Mouse (Mus musculus) lung, embryonic 15.5 days (tissue): ENCODE data around the gene Rpgr. TPM values are rescaled to one million over a fixed set of nuclear protein-coding genes. Genes with fewer than 3 reads are reported as not detected.

Experiments
- ATAC-seq: fragments of 200-750 bp; cut with Nextera tagmentation; 2 replicates; pipeline ENCODE4 v1.8.0; 2017; ENCODE audit warnings: moderate number of reproducible peaks, borderline replicate concordance; ENCODE audit not compliant: low FRiP score, low TSS enrichment; ENCODE audit errors: extremely low read depth
- H3K27ac ChIP-seq: fragments of 300-500 bp; sonication (generic); 2 replicates; pipeline ENCODE4 v1.5.1; 2015; ENCODE audit warnings: moderate library complexity, mild to moderate bottlenecking, inconsistent platforms
- H3K27me3 ChIP-seq: fragments of 300-500 bp; sonication (generic); 2 replicates; pipeline ENCODE4 v1.6.1; 2015; ENCODE audit warnings: inconsistent platforms
- H3K36me3 ChIP-seq: fragments of 300-500 bp; sonication (generic); 2 replicates; pipeline ENCODE4 v1.6.1; 2015; ENCODE audit warnings: inconsistent platforms
- H3K4me1 ChIP-seq: fragments of 300-500 bp; sonication (generic); 2 replicates; pipeline ENCODE4 v1.6.1; 2015; ENCODE audit warnings: inconsistent platforms
- H3K4me2 ChIP-seq: fragments of 300-500 bp; sonication (generic); 2 replicates; pipeline ENCODE4 v1.6.1; 2015; ENCODE audit warnings: inconsistent platforms, mild to moderate bottlenecking, moderate library complexity
- H3K4me3 ChIP-seq: fragments of 300-500 bp; sonication (generic); 2 replicates; pipeline ENCODE4 v1.5.1; 2015; ENCODE audit warnings: mild to moderate bottlenecking, inconsistent platforms
- H3K9ac ChIP-seq: fragments of 300-500 bp; sonication (generic); 2 replicates; pipeline ENCODE4 v1.6.1; 2015; ENCODE audit warnings: inconsistent platforms
- H3K9me3 ChIP-seq: fragments of 300-500 bp; sonication (generic); 2 replicates; pipeline ENCODE4 v1.6.1; 2016; ENCODE audit warnings: inconsistent platforms
- WGBS: fragments of 180-500 bp; shearing (Covaris S2); methylation state at CpG from one replicate; pipeline ENCODE4 v1.1.7; 2015; 5-methylcytosine and 5-hydroxymethylcytosine counted together
- polyA plus RNA-seq: library from polyadenylated mRNA; unstranded; fragments of >200 nt; fragmentation: Nextera tagmentation; extraction: Ambion mirVana; gene quantifications from 2 replicates; pipeline ENCODE4 v1.2.1, GENCODE M21; 2015

The Rpgr gene
- polyA plus RNA-seq, 1 experiment from 2014 or later, result 17.3 TPM

- H3K27ac ChIP-seq, result no peak overlapping the region
- no peaks in the 10 kb centered on the region for H3K27me3 ChIP-seq
- H3K9ac ChIP-seq, result no peak overlapping the region
- H3K4me3 ChIP-seq, result no peak overlapping the region
- H3K36me3 ChIP-seq, result no peaks in the 10 kb centered on the region
- WGBS, result 21% methylated on average over 2 of the region's 2 CpGs
- H3K9me3 ChIP-seq, result no peaks in the 10 kb centered on the region
- H3K4me1 ChIP-seq, result no peaks in the 10 kb centered on the region
- ATAC-seq, result no peak
- no peak overlapping the region for H3K4me2 ChIP-seq
These were observed 15.4 kb downstream of the Rpgr start for GRCm38 (mm10) chrX:10201289-10201688.

- ATAC-seq, result no peak
- Histone ChIP-seq H3K4me3 (no peak overlapping the region), H3K4me2 (no peak overlapping the region), H3K4me1 (no peaks in the 10 kb centered on the region), H3K9ac (no peak overlapping the region), H3K27me3 (no peaks in the 10 kb centered on the region), H3K27ac (no peak overlapping the region), H3K36me3 (no peaks in the 10 kb centered on the region), H3K9me3 (no peaks in the 10 kb centered on the region)
- whole genome bisulfite sequencing, result 61% methylated on average over 3 of the region's 3 CpGs
These were observed 64.3 kb downstream of the Rpgr start for GRCm38 (mm10) chrX:10152390-10152789.

DNA sequence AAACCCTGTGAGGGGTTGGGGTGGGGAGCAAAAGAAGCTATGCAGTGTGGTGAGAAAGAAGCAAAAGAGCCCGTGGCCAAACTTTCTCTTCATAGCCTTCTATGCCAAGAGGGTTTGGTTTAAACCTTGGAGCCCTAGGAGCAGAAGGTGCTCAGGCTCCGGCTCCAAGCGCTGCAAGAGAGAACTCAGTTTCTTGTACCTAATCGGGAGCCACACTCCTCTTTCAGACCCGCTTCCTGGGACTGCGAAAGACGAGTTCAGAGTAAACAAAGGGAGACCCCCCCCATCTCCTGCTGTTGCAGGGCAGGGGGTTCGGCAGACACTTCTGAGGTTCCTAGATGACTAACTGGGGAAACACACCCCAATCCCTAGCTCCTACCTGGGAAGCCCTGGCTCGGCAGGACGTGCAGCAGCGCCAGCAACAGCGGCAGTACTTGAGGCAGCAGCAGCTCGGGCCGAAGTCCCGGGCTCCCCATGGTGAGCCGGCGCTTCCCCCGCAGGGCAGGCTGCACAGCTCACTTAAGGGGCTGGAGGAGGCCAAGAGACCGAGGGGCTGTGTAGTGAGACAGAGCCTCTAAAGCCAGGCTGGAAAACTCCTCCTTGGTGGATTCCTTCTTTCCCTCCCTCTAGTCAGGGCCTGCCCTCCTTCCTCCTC lies 99.5 kb downstream of the Rpgr start, which contains the start of gene Srpx:
Srpx (minus strand) TSS at position 645 of the 655 bp plus-strand sequence.
- Histone ChIP-seq H3K9me3 (no peaks in the 10 kb centered on the region), H3K27me3 (no peaks in the 10 kb centered on the region), H3K4me1 (no peaks in the 10 kb centered on the region), H3K36me3 (no peaks in the 10 kb centered on the region), H3K4me2 (peak within 1 kb of the TSS; percentile 57), H3K4me3 (peak within 1 kb of the TSS; percentile 40), H3K27ac (peak within 1 kb of the TSS; percentile 10; the same call in 1 of the 2 replicates), H3K9ac (peak within 1 kb of the TSS; percentile 24; the same call in 1 of the 2 replicates)
- 11% methylated on average over 19 of the region's 19 CpGs for WGBS
- ATAC-seq, result peak; percentile 65

DNA sequence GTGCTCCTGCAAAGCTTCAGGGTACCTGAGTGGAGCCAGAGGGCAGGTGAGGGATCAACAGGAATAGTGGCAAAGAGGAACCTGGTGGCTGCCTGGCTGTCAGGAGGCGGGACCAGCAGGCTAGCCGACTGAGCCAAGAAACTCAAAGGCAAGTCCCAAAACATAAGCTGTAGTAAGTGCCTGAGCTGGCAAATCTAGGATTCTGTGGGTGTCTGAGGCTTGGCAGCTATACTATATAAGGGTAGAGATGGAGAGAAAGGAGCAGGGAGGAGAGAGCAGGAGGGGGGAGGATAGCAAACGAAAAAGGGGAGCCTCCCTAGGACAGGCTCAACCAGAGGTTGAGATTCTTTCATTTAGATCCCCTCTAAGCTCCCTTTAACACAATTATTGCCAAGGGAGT lies 100.9 kb downstream of the Rpgr start:
- WGBS, result 52% methylated on average over 3 of the region's 3 CpGs
- Histone ChIP-seq H3K9me3 (no peaks in the 10 kb centered on the region), H3K36me3 (no peaks in the 10 kb centered on the region), H3K4me3 (no peak overlapping the region), H3K9ac (no peak overlapping the region), H3K27me3 (no peaks in the 10 kb centered on the region), H3K27ac (no peak overlapping the region), H3K4me1 (no peaks in the 10 kb centered on the region), H3K4me2 (no peak overlapping the region)
- ATAC-seq, result no peak

GRCm38 (mm10) chrX:10110736-10111135 lies 106.0 kb downstream of the Rpgr start:
- H3K4me1 ChIP-seq, result no peaks in the 10 kb centered on the region
- no peak for ATAC-seq
- no peaks in the 10 kb centered on the region for H3K27me3 ChIP-seq
- no peaks in the 10 kb centered on the region for H3K36me3 ChIP-seq
- H3K27ac ChIP-seq, result no peak overlapping the region
- H3K4me3 ChIP-seq, result no peak overlapping the region
- no peak overlapping the region for H3K9ac ChIP-seq
- H3K4me2 ChIP-seq, result no peak overlapping the region
- WGBS, result 64% methylated on average over 1 of the region's 1 CpGs
- H3K9me3 ChIP-seq, result no peaks in the 10 kb centered on the region

- WGBS, result 48% methylated on average over 4 of the region's 4 CpGs
- Histone ChIP-seq H3K36me3 (no peaks in the 10 kb centered on the region), H3K9me3 (no peaks in the 10 kb centered on the region), H3K4me3 (no peak overlapping the region), H3K27ac (no peak overlapping the region), H3K4me1 (no peaks in the 10 kb centered on the region), H3K27me3 (no peaks in the 10 kb centered on the region), H3K9ac (no peak overlapping the region), H3K4me2 (no peak overlapping the region)
- no peak for ATAC-seq
These were observed 108.2 kb downstream of the Rpgr start for GRCm38 (mm10) chrX:10108558-10108957.

DNA sequence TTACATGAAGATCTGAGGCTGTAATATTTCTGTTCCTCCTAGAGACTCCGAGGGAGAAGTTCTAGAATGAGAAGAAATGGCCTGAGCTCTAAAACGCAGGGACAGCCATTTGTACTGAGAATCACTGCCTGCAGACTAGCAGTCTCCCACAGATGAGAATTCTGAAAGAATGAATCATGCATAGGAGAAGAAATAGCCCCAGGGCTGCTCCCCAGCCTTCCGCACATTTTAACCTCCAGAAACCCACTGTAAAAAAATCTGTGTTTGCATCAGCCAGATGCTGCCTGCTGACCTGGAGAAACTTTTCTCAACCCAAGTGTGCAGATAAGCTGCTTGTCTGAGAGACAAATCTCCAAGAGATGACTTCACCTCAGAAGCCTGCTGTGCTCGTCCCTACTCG lies 111.2 kb downstream of the Rpgr start:
- Histone ChIP-seq H3K9ac (no peak overlapping the region), H3K36me3 (no peaks in the 10 kb centered on the region), H3K4me1 (no peaks in the 10 kb centered on the region), H3K9me3 (no peaks in the 10 kb centered on the region), H3K4me3 (no peak overlapping the region), H3K4me2 (no peak overlapping the region), H3K27ac (no peak overlapping the region), H3K27me3 (no peaks in the 10 kb centered on the region)
- WGBS, result 60% methylated on average over 5 of the region's 5 CpGs
- ATAC-seq, result no peak

GRCm38 (mm10) chrX:10102739-10103138 lies 114.0 kb downstream of the Rpgr start:
- WGBS, result 60% methylated on average over 1 of the region's 1 CpGs
- no peaks in the 10 kb centered on the region for H3K9me3 ChIP-seq

GRCm38 (mm10) chrX:10095797-10096196 lies 120.9 kb downstream of the Rpgr start:
- Histone ChIP-seq H3K4me1 (no peaks in the 10 kb centered on the region), H3K27me3 (no peaks in the 10 kb centered on the region)

More at GRCm38 (mm10) chrX:10102739-10103138, 114.0 kb downstream of the Rpgr start:
- H3K36me3 ChIP-seq, result no peaks in the 10 kb centered on the region
- H3K27ac ChIP-seq, result no peak overlapping the region
- H3K4me3 ChIP-seq, result no peak overlapping the region
- no peaks in the 10 kb centered on the region for H3K27me3 ChIP-seq
- no peak overlapping the region for H3K9ac ChIP-seq
- H3K4me1 ChIP-seq, result no peaks in the 10 kb centered on the region
- no peak; the same call in 1 of the 2 replicates for ATAC-seq
- H3K4me2 ChIP-seq, result no peak overlapping the region

DNA sequence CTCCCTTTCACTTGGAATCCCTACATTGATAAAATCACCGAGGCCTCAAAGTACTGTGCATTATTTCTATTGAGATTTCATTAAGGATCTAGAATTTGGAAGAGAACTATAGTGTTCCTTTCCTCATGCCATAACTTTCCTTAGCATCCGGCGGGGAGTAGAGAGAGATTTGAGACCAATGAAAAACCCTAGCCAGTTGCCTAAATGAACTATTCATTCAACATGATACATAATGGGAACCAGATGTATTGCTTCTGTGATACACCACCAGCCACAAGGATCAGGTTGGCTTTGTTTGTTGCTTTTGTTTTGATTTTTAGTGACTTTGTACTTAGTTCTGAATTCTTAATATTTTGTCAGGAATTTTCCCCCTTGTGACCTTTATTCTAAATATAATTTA lies 136.3 kb downstream of the Rpgr start:
- 87% methylated on average over 3 of the region's 3 CpGs for WGBS
- H3K9me3 ChIP-seq, result no peaks in the 10 kb centered on the region
- no peaks in the 10 kb centered on the region for H3K36me3 ChIP-seq
- H3K27ac ChIP-seq, result no peak overlapping the region
- ATAC-seq, result no peak
- H3K9ac ChIP-seq, result no peak overlapping the region
- H3K4me3 ChIP-seq, result no peak overlapping the region
- H3K4me2 ChIP-seq, result no peak overlapping the region
- H3K27me3 ChIP-seq, result no peaks in the 10 kb centered on the region
- no peaks in the 10 kb centered on the region for H3K4me1 ChIP-seq

More at GRCm38 (mm10) chrX:10095797-10096196, 120.9 kb downstream of the Rpgr start:
- no peak overlapping the region for H3K27ac ChIP-seq
- H3K9ac ChIP-seq, result no peak overlapping the region
- no peak overlapping the region for H3K4me3 ChIP-seq
- 65% methylated on average over 3 of the region's 3 CpGs for WGBS
- H3K4me2 ChIP-seq, result no peak overlapping the region
- H3K9me3 ChIP-seq, result no peaks in the 10 kb centered on the region
- no peaks in the 10 kb centered on the region for H3K36me3 ChIP-seq
- ATAC-seq, result no peak

GRCm38 (mm10) chrX:10079981-10080380 lies 136.7 kb downstream of the Rpgr start:
- Histone ChIP-seq H3K27me3 (no peaks in the 10 kb centered on the region), H3K36me3 (no peaks in the 10 kb centered on the region), H3K9ac (no peak overlapping the region), H3K4me3 (no peak overlapping the region), H3K4me1 (no peaks in the 10 kb centered on the region), H3K27ac (no peak overlapping the region), H3K4me2 (no peak overlapping the region), H3K9me3 (no peaks in the 10 kb centered on the region)
- 68% methylated on average over 1 of the region's 1 CpGs for WGBS
- no peak for ATAC-seq

DNA sequence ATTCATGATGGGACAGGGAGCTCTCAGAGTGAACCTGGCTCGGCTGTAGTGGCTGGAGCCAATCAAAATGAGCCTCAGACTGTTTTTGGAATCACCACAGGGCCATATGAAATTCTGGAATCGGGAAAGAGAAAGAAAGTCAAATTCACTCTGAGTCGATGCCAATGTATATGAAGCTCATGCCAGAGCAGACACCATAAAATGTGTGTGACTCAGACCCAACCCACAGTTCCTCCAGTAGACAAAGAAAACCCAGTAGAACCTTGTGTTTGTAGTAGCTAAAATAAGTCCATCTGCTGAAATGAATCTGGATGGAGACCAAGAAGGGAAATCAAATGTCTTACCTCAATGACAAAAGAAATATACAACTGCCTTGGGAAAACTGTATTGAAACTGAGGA lies 142.8 kb downstream of the Rpgr start:
- WGBS, result 65% methylated on average over 3 of the region's 3 CpGs
- no peaks in the 10 kb centered on the region for H3K27me3 ChIP-seq
- H3K4me1 ChIP-seq, result no peaks in the 10 kb centered on the region
- H3K27ac ChIP-seq, result no peak overlapping the region
- H3K9me3 ChIP-seq, result no peaks in the 10 kb centered on the region
- no peak for ATAC-seq
- no peak overlapping the region for H3K4me3 ChIP-seq
- no peak overlapping the region for H3K9ac ChIP-seq
- H3K4me2 ChIP-seq, result no peak overlapping the region
- no peaks in the 10 kb centered on the region for H3K36me3 ChIP-seq
